Mouse (Mus musculus): ENCODE results near the gene Cdcp2. TPM values are rescaled to one million over a fixed set of nuclear protein-coding genes. Genes with fewer than 3 reads are reported as not detected.

Gene Cdcp2
- polyA plus RNA-seq, 1 experiment from 2014 or later = not detected

GRCm38 (mm10) chr4:107066252-107067124, 30.2 kb upstream of the Cdcp2 start, which contains the start of the genes Mrpl37 and Cyb5rl:
Mrpl37 (minus strand) TSS chr4:107066868.
Cyb5rl (plus strand) TSS chr4:107066988.
- peak; percentile 97 for ATAC-seq (ENCODE audit: insufficient read depth)
- Histone ChIP-seq H3K4me2 (peak within 1 kb of the TSS; percentile 100), H3K9ac (peak within 1 kb of the TSS; percentile 84), H3K4me1 (replicated peaks) (peaks cover 32% of the 10 kb centered on the region), H3K9me3 (replicated peaks) (no peaks in the 10 kb centered on the region), H3K27me3 (no peaks in the 10 kb centered on the region), H3K4me3 (replicated peaks) (peak within 1 kb of the TSS; percentile 83), H3K27ac (replicated peaks) (peak within 1 kb of the TSS; percentile 61), H3K36me3 (replicated peaks) (peaks cover 30% of the 10 kb centered on the region)
- under 1% methylated on average over 60 of the region's 60 CpGs for WGBS (ENCODE audit: insufficient replicate concordance)

GRCm38 (mm10) chr4:107067151-107067840, 29.4 kb upstream of the Cdcp2 start:
- WGBS (ENCODE audit: insufficient replicate concordance) = 3% methylated on average over 33 of the region's 33 CpGs
- H3K27ac ChIP-seq (replicated peaks) = 0 out of 2 replicates have a peak overlapping the region, but pooled peaks have one; percentile 24
- peaks cover 22% of the 10 kb centered on the region for H3K36me3 ChIP-seq (replicated peaks)
- peak overlapping the region; percentile 84 for H3K9ac ChIP-seq
- peaks cover 32% of the 10 kb centered on the region for H3K4me1 ChIP-seq (replicated peaks)
- no peaks in the 10 kb centered on the region for H3K9me3 ChIP-seq (replicated peaks)
- ATAC-seq (ENCODE audit: insufficient read depth) = peak; percentile 17
- peak overlapping the region; percentile 100 for H3K4me2 ChIP-seq
- H3K4me3 ChIP-seq (replicated peaks) = peak overlapping the region; percentile 83
- no peaks in the 10 kb centered on the region for H3K27me3 ChIP-seq

- no peak overlapping the region for H3K9ac ChIP-seq
- H3K36me3 ChIP-seq (replicated peaks) = no peaks in the 10 kb centered on the region
- H3K27ac ChIP-seq (replicated peaks) = no peak overlapping the region
- 77% methylated on average over 9 of the region's 9 CpGs for WGBS (ENCODE audit: insufficient replicate concordance)
- ATAC-seq (ENCODE audit: insufficient read depth) = no peak
- H3K4me2 ChIP-seq = no peak overlapping the region
- H3K4me3 ChIP-seq (replicated peaks) = no peak overlapping the region
- no peaks in the 10 kb centered on the region for H3K9me3 ChIP-seq (replicated peaks)
- peaks cover 8% of the 10 kb centered on the region for H3K4me1 ChIP-seq (replicated peaks)
- no peaks in the 10 kb centered on the region for H3K27me3 ChIP-seq
Observed at GRCm38 (mm10) chr4:107072343-107072742, 24.3 kb upstream of the Cdcp2 start.

GRCm38 (mm10) chr4:107075456-107075855, 21.2 kb upstream of the Cdcp2 start:
- WGBS (ENCODE audit: insufficient replicate concordance) = 60% methylated on average over 5 of the region's 5 CpGs
- Histone ChIP-seq H3K27me3 (no peaks in the 10 kb centered on the region), H3K9me3 (replicated peaks) (no peaks in the 10 kb centered on the region), H3K4me1 (replicated peaks) (no peaks in the 10 kb centered on the region), H3K36me3 (replicated peaks) (no peaks in the 10 kb centered on the region), H3K4me3 (replicated peaks) (no peak overlapping the region), H3K27ac (replicated peaks) (no peak overlapping the region), H3K4me2 (no peak overlapping the region), H3K9ac (no peak overlapping the region)
- ATAC-seq (ENCODE audit: insufficient read depth) = no peak

- Histone ChIP-seq H3K27me3 (no peaks in the 10 kb centered on the region), H3K36me3 (replicated peaks) (no peaks in the 10 kb centered on the region), H3K27ac (replicated peaks) (no peak overlapping the region), H3K9ac (no peak overlapping the region), H3K4me3 (replicated peaks) (no peak overlapping the region), H3K9me3 (replicated peaks) (no peaks in the 10 kb centered on the region), H3K4me1 (replicated peaks) (no peaks in the 10 kb centered on the region), H3K4me2 (no peak overlapping the region)
- ATAC-seq (ENCODE audit: insufficient read depth) = no peak
- 68% methylated on average over 4 of the region's 4 CpGs for WGBS (ENCODE audit: insufficient replicate concordance)
Observed at GRCm38 (mm10) chr4:107078894-107079293, 17.8 kb upstream of the Cdcp2 start.

GRCm38 (mm10) chr4:107079716-107080115, 17.0 kb upstream of the Cdcp2 start:
- Histone ChIP-seq H3K36me3 (replicated peaks) (no peaks in the 10 kb centered on the region), H3K9ac (no peak overlapping the region), H3K4me1 (replicated peaks) (no peaks in the 10 kb centered on the region), H3K27ac (replicated peaks) (no peak overlapping the region), H3K4me2 (no peak overlapping the region), H3K4me3 (replicated peaks) (no peak overlapping the region), H3K9me3 (replicated peaks) (no peaks in the 10 kb centered on the region), H3K27me3 (no peaks in the 10 kb centered on the region)
- ATAC-seq (ENCODE audit: insufficient read depth) = no peak

- no peak overlapping the region for H3K4me3 ChIP-seq (replicated peaks)
- no peaks in the 10 kb centered on the region for H3K27me3 ChIP-seq
- WGBS (ENCODE audit: insufficient replicate concordance) = 61% methylated on average over 3 of the region's 3 CpGs
- no peaks in the 10 kb centered on the region for H3K4me1 ChIP-seq (replicated peaks)
- no peak overlapping the region for H3K27ac ChIP-seq (replicated peaks)
- no peak for ATAC-seq (ENCODE audit: insufficient read depth)
- H3K36me3 ChIP-seq (replicated peaks) = no peaks in the 10 kb centered on the region
- H3K9me3 ChIP-seq (replicated peaks) = no peaks in the 10 kb centered on the region
- H3K4me2 ChIP-seq = no peak overlapping the region
- no peak overlapping the region for H3K9ac ChIP-seq
Observed at GRCm38 (mm10) chr4:107082185-107082584, 14.5 kb upstream of the Cdcp2 start.

GRCm38 (mm10) chr4:107083126-107083525, 13.6 kb upstream of the Cdcp2 start:
- Histone ChIP-seq H3K4me2 (no peak overlapping the region), H3K9ac (no peak overlapping the region), H3K4me1 (replicated peaks) (no peaks in the 10 kb centered on the region), H3K4me3 (replicated peaks) (no peak overlapping the region), H3K36me3 (replicated peaks) (no peaks in the 10 kb centered on the region), H3K9me3 (replicated peaks) (no peaks in the 10 kb centered on the region), H3K27ac (replicated peaks) (no peak overlapping the region), H3K27me3 (no peaks in the 10 kb centered on the region)
- no peak for ATAC-seq (ENCODE audit: insufficient read depth)
- WGBS (ENCODE audit: insufficient replicate concordance) = 78% methylated on average over 4 of the region's 4 CpGs

GRCm38 (mm10) chr4:107084343-107084742, 12.3 kb upstream of the Cdcp2 start:
- ATAC-seq (ENCODE audit: insufficient read depth) = no peak
- no peaks in the 10 kb centered on the region for H3K27me3 ChIP-seq
- WGBS (ENCODE audit: insufficient replicate concordance) = 39% methylated on average over 1 of the region's 1 CpGs

GRCm38 (mm10) chr4:107084858-107085257, 11.8 kb upstream of the Cdcp2 start:
- no peaks in the 10 kb centered on the region for H3K9me3 ChIP-seq (replicated peaks)
- no peak overlapping the region for H3K27ac ChIP-seq (replicated peaks)
- ATAC-seq (ENCODE audit: insufficient read depth) = no peak; the same call in 1 of the 2 replicates
- no peak overlapping the region for H3K4me3 ChIP-seq (replicated peaks)
- H3K4me2 ChIP-seq = no peak overlapping the region
- H3K36me3 ChIP-seq (replicated peaks) = no peaks in the 10 kb centered on the region
- H3K27me3 ChIP-seq = no peaks in the 10 kb centered on the region
- H3K9ac ChIP-seq = no peak overlapping the region
- H3K4me1 ChIP-seq (replicated peaks) = no peaks in the 10 kb centered on the region
- WGBS (ENCODE audit: insufficient replicate concordance) = 36% methylated on average over 6 of the region's 6 CpGs

More at GRCm38 (mm10) chr4:107084343-107084742, 12.3 kb upstream of the Cdcp2 start:
- Histone ChIP-seq H3K4me3 (replicated peaks) (no peak overlapping the region), H3K9ac (no peak overlapping the region), H3K4me2 (no peak overlapping the region), H3K27ac (replicated peaks) (no peak overlapping the region), H3K4me1 (replicated peaks) (no peaks in the 10 kb centered on the region), H3K36me3 (replicated peaks) (no peaks in the 10 kb centered on the region), H3K9me3 (replicated peaks) (no peaks in the 10 kb centered on the region)

GRCm38 (mm10) chr4:107091696-107092095, 5.0 kb upstream of the Cdcp2 start:
- no peak for ATAC-seq (ENCODE audit: insufficient read depth)
- Histone ChIP-seq H3K27ac (replicated peaks) (no peak overlapping the region), H3K9me3 (replicated peaks) (no peaks in the 10 kb centered on the region), H3K27me3 (peaks cover under 1% of the 10 kb centered on the region; the same call in 1 of the 2 replicates), H3K9ac (no peak overlapping the region), H3K4me2 (no peak overlapping the region), H3K36me3 (replicated peaks) (no peaks in the 10 kb centered on the region), H3K4me1 (replicated peaks) (peaks cover 6% of the 10 kb centered on the region; the same call in 1 of the 2 replicates), H3K4me3 (replicated peaks) (no peak overlapping the region)
- WGBS (ENCODE audit: insufficient replicate concordance) = 80% methylated on average over 14 of the region's 14 CpGs
